Mouse (Mus musculus) MEL (cell line): ENCODE measurements around the gene Gchfr. TPM values are rescaled to one million over a fixed set of nuclear protein-coding genes. Genes with fewer than 3 reads are reported as not detected.

Experiments used
- DNase-seq: peaks from one replicate; pipeline ENCODE4 v3.0.0; 2011; ENCODE audit warnings: low read depth, low spot score
- H3K27ac ChIP-seq: 2 replicates; pipeline ENCODE4 v1.5.1; 2012; ENCODE audit warnings: low read depth, mild to moderate bottlenecking, control low read depth, low read length, moderate library complexity; ENCODE audit not compliant: control insufficient read depth
- H3K27me3 ChIP-seq, 2 experiments: fragments of 150-350 bp in 1 of 2; sonication (generic) in 1 of 2; 2 replicates each; pipeline ENCODE4 v1.6.1; 2012; ENCODE audit warnings: low read length in 2 of 2, mild to moderate bottlenecking in 2 of 2, improper control_type of control experiment in 1 of 2, moderate library complexity in 1 of 2; ENCODE audit not compliant: insufficient read depth in 2 of 2, control insufficient read depth in 1 of 2
- H3K36me3 ChIP-seq, 2 experiments: 2 replicates each; pipeline ENCODE4 v1.6.1; 2012 to 2014; ENCODE audit warnings: low read length in 2 of 2, improper control_type of control experiment in 1 of 2, inconsistent platforms in 1 of 2, mild to moderate bottlenecking in 1 of 2; ENCODE audit not compliant: insufficient read depth in 2 of 2, control insufficient read depth in 1 of 2
- H3K4me1 ChIP-seq, 2 experiments: fragments of 150-350 bp in 1 of 2; sonication (generic) in 1 of 2; 2 replicates each; pipeline ENCODE4 v1.6.1; 2012; ENCODE audit warnings: low read length in 2 of 2, improper control_type of control experiment in 1 of 2, mild to moderate bottlenecking in 1 of 2; ENCODE audit not compliant: insufficient read depth in 2 of 2, control insufficient read depth in 1 of 2
- H3K4me3 ChIP-seq, 2 experiments: fragments of 150-350 bp in 1 of 2; sonication (generic) in 1 of 2; 2 replicates each; pipeline ENCODE4 v1.5.1; 2012; ENCODE audit warnings: low read depth in 2 of 2, low read length in 2 of 2, mild to moderate bottlenecking in 2 of 2, moderate library complexity in 2 of 2, control low read depth in 1 of 2, improper control_type of control experiment in 1 of 2; ENCODE audit not compliant: control insufficient read depth in 1 of 2, insufficient read depth in 1 of 2
- H3K79me2 ChIP-seq: 2 replicates; pipeline ENCODE4 v1.6.1; 2012; ENCODE audit warnings: mild to moderate bottlenecking, low read length, moderate library complexity; ENCODE audit not compliant: control insufficient read depth, poor library complexity, insufficient read depth
- H3K9ac ChIP-seq: 2 replicates; pipeline ENCODE4 v1.6.1; 2012; ENCODE audit warnings: low read depth, mild to moderate bottlenecking, control low read depth, low read length, moderate library complexity; ENCODE audit not compliant: control insufficient read depth, poor library complexity, severe bottlenecking
- H3K9me3 ChIP-seq: fragments of 150-350 bp; sonication (generic); replicated peaks from 2 replicates; pipeline ENCODE4 v1.6.1; 2012; ENCODE audit warnings: mild to moderate bottlenecking, low read length, improper control_type of control experiment, moderate library complexity; ENCODE audit not compliant: insufficient read depth
- CHD1 ChIP-seq: IDR thresholded peaks from 2 replicates; pipeline ENCODE4 v1.6.1; 2012; ENCODE audit warnings: low read depth, mild to moderate bottlenecking, inconsistent platforms, low read length, improper control_type of control experiment
- CHD2 ChIP-seq: IDR thresholded peaks from 2 replicates; pipeline ENCODE4 v1.6.1; 2011; ENCODE audit warnings: low read length, improper control_type of control experiment
- CTCF ChIP-seq, 3 experiments: IDR thresholded peaks in 2 of 3; conservative IDR thresholded peaks in 1 of 3; 2 replicates each; pipeline ENCODE4 v1.5.1; 2011 to 2012; ENCODE audit warnings: low read length in 3 of 3, low read depth in 2 of 3, mild to moderate bottlenecking in 2 of 3, improper control_type of control experiment in 1 of 3, inconsistent platforms in 1 of 3, mixed read lengths in 1 of 3, moderate library complexity in 1 of 3; ENCODE audit not compliant: control insufficient read depth in 1 of 3, insufficient read depth in 1 of 3, poor library complexity in 1 of 3, severe bottlenecking in 1 of 3
- ELF1 ChIP-seq: IDR thresholded peaks from 2 replicates; pipeline ENCODE4 v1.6.1; 2014; ENCODE audit warnings: low read depth, mild to moderate bottlenecking, inconsistent platforms, low read length, improper control_type of control experiment, moderate library complexity
- EP300 ChIP-seq, 2 experiments: IDR thresholded peaks; 2 replicates each; pipeline ENCODE4 v1.6.1; 2011; ENCODE audit warnings: improper control_type of control experiment in 2 of 2, low read length in 2 of 2, low read depth in 1 of 2, mild to moderate bottlenecking in 1 of 2
- ETS1 ChIP-seq: IDR thresholded peaks from 2 replicates; pipeline ENCODE4 v1.6.1; 2012; ENCODE audit warnings: low read depth, mild to moderate bottlenecking, inconsistent platforms, low read length, improper control_type of control experiment, moderate library complexity
- GABPA ChIP-seq: IDR thresholded peaks from 2 replicates; pipeline ENCODE4 v1.6.1; 2012; ENCODE audit warnings: low read depth, mild to moderate bottlenecking, inconsistent platforms, low read length, improper control_type of control experiment, moderate library complexity
- GATA1 ChIP-seq: IDR thresholded peaks from 2 replicates; pipeline ENCODE4 v1.6.1; 2011; ENCODE audit warnings: low read depth, low read length, improper control_type of control experiment
- HCFC1 ChIP-seq: IDR thresholded peaks from 2 replicates; pipeline ENCODE4 v1.6.1; 2012; ENCODE audit warnings: low read depth, mild to moderate bottlenecking, inconsistent platforms, low read length, improper control_type of control experiment, moderate library complexity
- JUND ChIP-seq: IDR thresholded peaks from 2 replicates; pipeline ENCODE4 v1.6.1; 2011; ENCODE audit warnings: low read depth, mild to moderate bottlenecking, improper control_type of control experiment, low read length
- MAFK ChIP-seq: IDR thresholded peaks from 2 replicates; pipeline ENCODE4 v1.6.1; 2011; ENCODE audit warnings: low read depth, mild to moderate bottlenecking, low read length, improper control_type of control experiment, borderline replicate concordance
- MAZ ChIP-seq: IDR thresholded peaks from 2 replicates; pipeline ENCODE4 v1.6.1; 2012; ENCODE audit warnings: low read depth, mild to moderate bottlenecking, inconsistent platforms, low read length, improper control_type of control experiment
- MEF2A ChIP-seq: IDR thresholded peaks from 2 replicates; pipeline ENCODE4 v1.6.1; 2014; ENCODE audit warnings: low read depth, mild to moderate bottlenecking, inconsistent platforms, low read length, improper control_type of control experiment; ENCODE audit not compliant: poor library complexity, insufficient replicate concordance, severe bottlenecking; ENCODE audit errors: extremely low read depth
- MXI1 ChIP-seq: IDR thresholded peaks from 2 replicates; pipeline ENCODE4 v1.6.1; 2011; ENCODE audit warnings: mild to moderate bottlenecking, low read depth, low read length, improper control_type of control experiment
- NELFE ChIP-seq: IDR thresholded peaks from 2 replicates; pipeline ENCODE4 v1.6.1; 2011; ENCODE audit warnings: low read depth, low read length, improper control_type of control experiment
- NRF1 ChIP-seq: IDR thresholded peaks from 2 replicates; pipeline ENCODE4 v1.6.1; 2014; ENCODE audit warnings: low read depth, mild to moderate bottlenecking, inconsistent platforms, low read length, improper control_type of control experiment, moderate library complexity; ENCODE audit not compliant: poor library complexity, insufficient read depth, severe bottlenecking
- POLR2A ChIP-seq, 2 experiments: IDR thresholded peaks; 2 replicates each; pipeline ENCODE4 v1.6.1; 2011 to 2012; ENCODE audit warnings: low read length in 2 of 2, mild to moderate bottlenecking in 2 of 2, control low read depth in 1 of 2, improper control_type of control experiment in 1 of 2, low read depth in 1 of 2, moderate library complexity in 1 of 2; ENCODE audit not compliant: control insufficient read depth in 1 of 2, insufficient read depth in 1 of 2, poor library complexity in 1 of 2
- POLR2AphosphoS2 ChIP-seq: IDR thresholded peaks from 2 replicates; pipeline ENCODE4 v1.6.1; 2011; ENCODE audit warnings: low read length, improper control_type of control experiment
- POLR2AphosphoS5 ChIP-seq: IDR thresholded peaks from 2 replicates; pipeline ENCODE4 v1.6.1; 2012; ENCODE audit warnings: low read depth, borderline replicate concordance, mild to moderate bottlenecking, inconsistent platforms, low read length, moderate library complexity, mixed read lengths
- RAD21 ChIP-seq: IDR thresholded peaks from 2 replicates; pipeline ENCODE4 v1.6.1; 2011; ENCODE audit warnings: mild to moderate bottlenecking, low read depth, low read length, improper control_type of control experiment
- SIN3A ChIP-seq: IDR thresholded peaks from 2 replicates; pipeline ENCODE4 v1.6.1; 2012; ENCODE audit warnings: low read length, improper control_type of control experiment, inconsistent platforms
- SMC3 ChIP-seq: IDR thresholded peaks from 2 replicates; pipeline ENCODE4 v1.6.1; 2011; ENCODE audit warnings: low read depth, low read length, improper control_type of control experiment
- TAL1 ChIP-seq: IDR thresholded peaks from 2 replicates; pipeline ENCODE4 v1.6.1; 2012; ENCODE audit warnings: mild to moderate bottlenecking, inconsistent platforms, low read length, moderate library complexity, mixed read lengths
- TBP ChIP-seq: IDR thresholded peaks from 2 replicates; pipeline ENCODE4 v1.8.0; 2011; ENCODE audit warnings: low read depth, low read length, improper control_type of control experiment
- USF1 ChIP-seq: IDR thresholded peaks from 2 replicates; pipeline ENCODE4 v1.6.1; 2014; ENCODE audit warnings: low read depth, mild to moderate bottlenecking, inconsistent platforms, low read length, improper control_type of control experiment, moderate library complexity
- USF2 ChIP-seq, 2 experiments: IDR thresholded peaks; 2 replicates each; pipeline ENCODE4 v1.6.1; 2011 to 2012; ENCODE audit warnings: improper control_type of control experiment in 2 of 2, low read length in 2 of 2, borderline replicate concordance in 1 of 2, inconsistent platforms in 1 of 2, low read depth in 1 of 2, mild to moderate bottlenecking in 1 of 2; ENCODE audit not compliant: insufficient read depth in 1 of 2
- ZC3H11A ChIP-seq: IDR thresholded peaks from 2 replicates; pipeline ENCODE4 v1.6.1; 2012; ENCODE audit warnings: low read depth, mild to moderate bottlenecking, inconsistent platforms, low read length, improper control_type of control experiment
- ZKSCAN1 ChIP-seq: IDR thresholded peaks from 2 replicates; pipeline ENCODE4 v1.6.1; 2012; ENCODE audit warnings: low read depth, mild to moderate bottlenecking, inconsistent platforms, low read length, improper control_type of control experiment, moderate library complexity
- ZMIZ1 ChIP-seq: IDR thresholded peaks from 2 replicates; pipeline ENCODE4 v1.6.1; 2012; ENCODE audit warnings: low read depth, mild to moderate bottlenecking, inconsistent platforms, low read length, improper control_type of control experiment, moderate library complexity
- ZNF384 ChIP-seq: IDR thresholded peaks from 2 replicates; pipeline ENCODE4 v1.6.1; 2012; ENCODE audit warnings: low read depth, mild to moderate bottlenecking, inconsistent platforms, low read length, improper control_type of control experiment
- polyA plus RNA-seq, 2 experiments: library from polyadenylated mRNA; stranded (reverse) in 1 of 2; unstranded in 1 of 2; fragments of >175 nt in 1 of 2; fragments of >200 nt in 1 of 2; gene quantifications; 2 replicates each; pipeline versions ENCODE4 v1.2.1 to v1.2.4; 2012; ENCODE audit warnings: low replicate concordance in 2 of 2, low read depth in 1 of 2; ENCODE audit not compliant: insufficient read length in 2 of 2, insufficient read depth in 1 of 2, missing spikeins in 1 of 2
- total RNA-seq: library from RNA; depleted of rRNA; stranded (reverse); fragments of 300-350 nt; gene quantifications from 2 replicates; pipeline ENCODE4 v1.2.3, GENCODE M21; 2012

Gchfr gene
- total and polyA plus RNA-seq, 3 experiments, result not detected

- H3K79me2 ChIP-seq, result no peaks in the 10 kb centered on the region
- H3K4me3 ChIP-seq, result no peak overlapping the region
- H3K9me3 ChIP-seq, result no peaks in the 10 kb centered on the region
- DNase-seq, result no peak
- TF ChIP-seq MAZ, result no peak
- no peak for TF ChIP-seq CHD1
- no peak for TF ChIP-seq ZMIZ1
- TF ChIP-seq HCFC1, result no peak
- TF ChIP-seq ZKSCAN1, result no peak
- no peak for TF ChIP-seq ZNF384
- TF ChIP-seq CHD2, result no peak
- no peak for TF ChIP-seq MEF2A
- TF ChIP-seq MXI1, result no peak
- TF ChIP-seq USF1, result no peak
- no peak for TF ChIP-seq POLR2A (IDR thresholded peaks at IDR 0.05; ENCODE audit: control insufficient read depth in 1 of 2, insufficient read depth in 1 of 2, low read depth in 1 of 2, low read length in 2 of 2, poor library complexity in 1 of 2)
- no peak for TF ChIP-seq TBP
- TF ChIP-seq NRF1, result no peak
- no peak for TF ChIP-seq ZC3H11A
- no peak for TF ChIP-seq POLR2AphosphoS5
- no peak for TF ChIP-seq JUND
- TF ChIP-seq POLR2AphosphoS2, result no peak
- no peak for TF ChIP-seq SIN3A
- no peak for TF ChIP-seq RAD21
- peaks cover 5 to 27% of the 10 kb centered on the region in 2 experiments; a peak in 3 of 4 replicates for H3K4me1 ChIP-seq
- H3K9ac ChIP-seq, result no peak overlapping the region
- H3K27ac ChIP-seq, result no peak overlapping the region
- H3K27me3 ChIP-seq, result no peaks in the 10 kb centered on the region
- peaks cover 0 to 11% of the 10 kb centered on the region in 2 experiments; a peak in 2 of 4 replicates for H3K36me3 ChIP-seq
Observed at GRCm38 (mm10) chr2:119175614-119176013, 8.0 kb downstream of the Gchfr start.

GRCm38 (mm10) chr2:119176761-119177160 lies 9.2 kb downstream of the Gchfr start:
- Histone ChIP-seq H3K9ac (no peak overlapping the region), H3K4me3 (no peak overlapping the region), H3K9me3 (no peaks in the 10 kb centered on the region), H3K79me2 (no peaks in the 10 kb centered on the region), H3K36me3 (peaks cover 0 to 11% of the 10 kb centered on the region in 2 experiments; a peak in 2 of 4 replicates), H3K27me3 (no peaks in the 10 kb centered on the region), H3K27ac (no peak overlapping the region), H3K4me1 (peaks cover 4 to 22% of the 10 kb centered on the region in 2 experiments; a peak in 3 of 4 replicates)
- TF ChIP-seq TBP (no peak), USF2 (IDR thresholded peaks at IDR 0.05; ENCODE audit: borderline replicate concordance in 1 of 2, insufficient read depth in 1 of 2, low read depth in 1 of 2, low read length in 2 of 2) (no peak), MAFK (no peak), TAL1 (no peak), ETS1 (no peak), MXI1 (no peak), GABPA (no peak), EP300 (IDR thresholded peaks at IDR 0.05; ENCODE audit: low read depth in 1 of 2, low read length in 2 of 2) (no peak), CHD1 (no peak), USF1 (no peak), MAZ (no peak), NELFE (no peak), ZC3H11A (no peak), GATA1 (no peak), JUND (no peak), ZKSCAN1 (no peak), RAD21 (no peak), CTCF (IDR thresholded peaks at IDR 0.05 in 2 of 3, conservative IDR thresholded peaks at IDR 0.05 in 1 of 3; ENCODE audit: control insufficient read depth in 1 of 3, insufficient read depth in 1 of 3, low read depth in 2 of 3, low read length in 3 of 3, poor library complexity in 1 of 3, severe bottlenecking in 1 of 3) (no peak), ELF1 (no peak), SMC3 (no peak)
- no peak for DNase-seq
